In the genomic region with DNA sequence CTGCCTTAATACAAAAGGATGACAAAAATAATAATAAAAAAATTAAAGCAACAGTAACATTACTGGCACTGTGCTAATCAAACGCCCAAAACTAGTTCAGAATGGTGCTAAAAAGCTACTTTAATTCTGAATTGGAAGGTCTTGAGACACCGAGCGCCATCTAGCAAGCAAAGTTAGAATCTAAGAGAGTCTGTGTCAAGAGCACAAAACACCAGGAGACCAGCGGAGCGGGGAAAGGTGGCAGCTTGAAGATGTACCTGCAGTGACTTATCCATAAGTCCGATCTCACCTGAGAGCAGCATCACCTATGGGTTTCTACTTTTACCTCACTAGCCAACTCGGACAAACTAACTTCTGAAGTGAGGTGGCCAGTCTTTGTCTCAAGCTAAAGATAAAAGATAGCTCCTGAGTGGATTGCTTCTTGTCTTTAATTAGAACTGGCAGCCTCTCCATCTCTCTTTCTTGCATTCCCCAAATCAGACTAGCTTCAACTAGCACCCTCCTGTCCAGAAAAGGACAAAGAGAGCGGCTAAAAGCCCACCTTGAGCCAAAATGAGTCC, we compare ENCODE assay signal across 9 mouse cellular contexts. TPM values are rescaled to one million over a fixed set of nuclear protein-coding genes. Genes with fewer than 3 reads are reported as not detected.
DNase-seq lines count a peak whose midpoint lies in the region; ATAC-seq and TF ChIP-seq lines count a peak whose summit lies in the region.
"Had no signal": no experiment of that assay in that cellular context is flagged by ENCODE, and none has a peak within 500 bp of the region (broad histone marks: within the 10 kb centered on the region; RNA-seq: fewer than 3 reads in every experiment).

No protein-coding gene starts in this region.

- H3K36me3 ChIP-seq in kidney, adult 2 months (ENCODE audit: control insufficient read depth, insufficient read depth, low read length): no peaks in the 10 kb centered on the region
- H3K36me3 ChIP-seq in kidney, embryonic 15.5 days: no peaks in the 10 kb centered on the region
- H3K36me3 ChIP-seq in ES-E14 (ENCODE audit: control insufficient read depth, insufficient read depth, low read length, poor library complexity, severe bottlenecking): no peaks in the 10 kb centered on the region

- no peak for TF ChIP-seq POLR2A in kidney, adult 2 months (IDR thresholded peaks at IDR 0.05; ENCODE audit: low read depth, low read length)
- no peak for TF ChIP-seq POLR2A in cortical plate, adult 2 months (IDR thresholded peaks at IDR 0.05; ENCODE audit: extremely low read depth, insufficient read depth, low read length)

- H3K4me1 ChIP-seq in kidney, adult 2 months (ENCODE audit: control insufficient read depth, insufficient read depth, low read length): no peaks in the 10 kb centered on the region
- H3K4me1 ChIP-seq in kidney, embryonic 15.5 days: peaks cover 15% of the 10 kb centered on the region
- H3K4me1 ChIP-seq in ES-E14 (ENCODE audit: control insufficient read depth in 2 of 2, insufficient read depth in 2 of 2, low read length in 2 of 2, poor library complexity in 1 of 2): peaks cover 0 to 1% of the 10 kb centered on the region in 2 experiments; a peak in 1 of 4 replicates
- H3K4me1 ChIP-seq in cortical plate, adult 2 months (ENCODE audit: control insufficient read depth, insufficient read depth, low read length): no peaks in the 10 kb centered on the region

- TF ChIP-seq CTCF in kidney, adult 2 months (conservative IDR thresholded peaks at IDR 0.05; ENCODE audit: insufficient read depth, insufficient read length, low read depth, low read length): 0 out of 2 replicates have a peak, but pooled peaks have one; percentile 18
- peak; percentile 43; the same call in 1 of the 2 replicates for TF ChIP-seq CTCF in cortical plate, adult 2 months (IDR thresholded peaks at IDR 0.05; ENCODE audit: extremely low read depth, insufficient read depth, low read length)

- peak; percentile 38 for DNase-seq in kidney, adult 2 months
- no peak for DNase-seq in ES-E14 (ENCODE audit: low read depth, low spot score)
- peak; percentile 34 for DNase-seq in kidney, postnatal 14 days
- DNase-seq in ovary, postnatal 14 days (ENCODE audit: low spot score): no peak
- DNase-seq in testis, postnatal 14 days (ENCODE audit: low spot score): no peak
- no peak for DNase-seq in spleen, postnatal 4 days (ENCODE audit: low spot score in 2 of 2)

- ATAC-seq in kidney, embryonic 15.5 days (replicated peaks; ENCODE audit: low FRiP score): no peak

- H3K9me3 ChIP-seq in kidney, embryonic 15.5 days (replicated peaks): no peaks in the 10 kb centered on the region
- H3K9me3 ChIP-seq in ES-E14 (ENCODE audit: control insufficient read depth, insufficient read depth, low read depth, low read length): no peaks in the 10 kb centered on the region

- no peak overlapping the region for H3K9ac ChIP-seq in kidney, embryonic 15.5 days
- no peak overlapping the region for H3K9ac ChIP-seq in ES-E14 (ENCODE audit: insufficient read depth, low read depth, low read length, poor library complexity, severe bottlenecking)

- WGBS in kidney, adult 2 months: 8% methylated on average over 8 of the region's 8 CpGs
- WGBS in kidney, embryonic 15.5 days: 6% methylated on average over 8 of the region's 8 CpGs

- no peak overlapping the region for H3K27ac ChIP-seq in kidney, adult 2 months (ENCODE audit: insufficient read depth, low read depth, low read length)
- H3K27ac ChIP-seq in kidney, embryonic 15.5 days: no peak overlapping the region
- H3K27ac ChIP-seq in ES-E14 (ENCODE audit: insufficient read depth, low read depth, low read length, poor library complexity, severe bottlenecking): no peak overlapping the region
- no peak overlapping the region for H3K27ac ChIP-seq in cortical plate, adult 2 months (ENCODE audit: insufficient read depth, low read length)

- peaks cover 6% of the 10 kb centered on the region for H3K27me3 ChIP-seq in kidney, adult 2 months (replicated peaks; ENCODE audit: control insufficient read depth, insufficient read depth, low read length)
- H3K27me3 ChIP-seq in kidney, embryonic 15.5 days: peaks cover 93% of the 10 kb centered on the region

- in situ Hi-C loops in ES-E14 (cut with MboI; ENCODE audit: low sequenced_read_pairs in 2 of 2, unreplicated experiment in 2 of 2): loop anchor here in 1 of 2 experiments (25.0 kb wide), 1 partner anchor 1339 kb away; no protein-coding TSS in a partner anchor

- H3K4me3 ChIP-seq in kidney, adult 2 months (ENCODE audit: insufficient read depth, low read depth, low read length): no peak overlapping the region
- no peak overlapping the region for H3K4me3 ChIP-seq in kidney, embryonic 15.5 days (replicated peaks)
- H3K4me3 ChIP-seq in ES-E14 (ENCODE audit: insufficient read depth in 1 of 2, low read depth in 1 of 2, low read length in 2 of 2, poor library complexity in 1 of 2, severe bottlenecking in 1 of 2): no peak overlapping the region
- H3K4me3 ChIP-seq in cortical plate, adult 2 months (ENCODE audit: insufficient read depth, low read length): no peak overlapping the region

- H3K4me2 ChIP-seq in kidney, embryonic 15.5 days: no peak overlapping the region

TF ChIP-seq in ES-E14, 5 proteins besides CTCF, POLR2A, EP300 and RAD21:
- TF ChIP-seq ZC3H11A (IDR thresholded peaks at IDR 0.05; ENCODE audit: borderline replicate concordance, low read depth, low read length) (peak; percentile 9; the same call in 1 of the 2 replicates), ZNF384 (IDR thresholded peaks at IDR 0.05; ENCODE audit: low read depth, low read length) (no peak)

RNA-seq across cellular contexts. Expression of a gene that starts 23.7 kb away (rescaled TPM):
- 5.6 and 7.5 TPM in 2 replicates for polyA plus RNA-seq in kidney, adult 2 months (2012; rRNA removed)
- 15.1 and 18.1 TPM in 2 replicates for polyA plus RNA-seq in kidney, embryonic 15.5 days (2015; fragmentation: Nextera tagmentation; extraction: Ambion mirVana)
- total RNA-seq in ES-E14 (2012; rRNA removed): 0.21 and 1.9 TPM in 2 replicates
- polyA plus RNA-seq in cortical plate, adult 2 months (2012; rRNA removed): 158 and 169 TPM in 2 replicates
- total RNA-seq: megakaryocyte-erythroid progenitor cell, adult 5-6 weeks had no signal

Comparison
In these comparisons a context has a peak if more than half of its experiments do, and no peak if none do; other contexts are left out.
1. DNase-seq: peak in kidney, adult 2 months (single experiment) and kidney, postnatal 14 days (single experiment); none in ES-E14 (single experiment), ovary, postnatal 14 days (single experiment), testis, postnatal 14 days (single experiment) and spleen, postnatal 4 days (0 of 2).